Mouse (Mus musculus) hindbrain, embryonic 16.5 days (tissue): ENCODE data around the gene Cage1. TPM values are rescaled to one million over a fixed set of nuclear protein-coding genes. Genes with fewer than 3 reads are reported as not detected.
A peak's percentile ranks its signal among the peaks of the same experiment; 100 is the strongest.

ENCODE experiments used
- ATAC-seq: fragments of 200-750 bp; cut with Nextera tagmentation; 2 replicates; pipeline ENCODE4 v1.8.0; 2017; ENCODE audit warnings: moderate TSS enrichment, moderate library complexity
- H3K27ac ChIP-seq: fragments of 300-500 bp; sonication (generic); 2 replicates; pipeline ENCODE4 v1.5.1; 2014; ENCODE audit warnings: low read depth, mild to moderate bottlenecking, control low read depth, low read length, moderate library complexity
- H3K27me3 ChIP-seq: fragments of 300-500 bp; sonication (generic); replicated peaks from 2 replicates; pipeline ENCODE4 v1.6.1; 2014; ENCODE audit warnings: low read length; ENCODE audit not compliant: control insufficient read depth, insufficient read depth
- H3K36me3 ChIP-seq: fragments of 300-500 bp; sonication (generic); 2 replicates; pipeline ENCODE4 v1.6.1; 2014; ENCODE audit warnings: mild to moderate bottlenecking, low read length, moderate library complexity, mixed read lengths; ENCODE audit not compliant: control insufficient read depth, insufficient read depth
- H3K4me1 ChIP-seq: fragments of 300-500 bp; sonication (generic); 2 replicates; pipeline ENCODE4 v1.6.1; 2014; ENCODE audit warnings: low read depth, low read length; ENCODE audit not compliant: control insufficient read depth, insufficient read depth
- H3K4me2 ChIP-seq: fragments of 300-500 bp; sonication (generic); 2 replicates; pipeline ENCODE4 v1.6.1; 2014; ENCODE audit warnings: mild to moderate bottlenecking, low read length, control low read depth, moderate library complexity
- H3K4me3 ChIP-seq: fragments of 300-500 bp; sonication (generic); 2 replicates; pipeline ENCODE4 v1.5.1; 2014; ENCODE audit warnings: mild to moderate bottlenecking, low read length, control low read depth, moderate library complexity
- H3K9ac ChIP-seq: fragments of 300-500 bp; sonication (generic); 2 replicates; pipeline ENCODE4 v1.6.1; 2014; ENCODE audit warnings: low read depth, mild to moderate bottlenecking, control low read depth, low read length, moderate library complexity
- H3K9me3 ChIP-seq: fragments of 300-500 bp; sonication (generic); 2 replicates; pipeline ENCODE4 v1.6.1; 2014; ENCODE audit warnings: mild to moderate bottlenecking, low read length, moderate library complexity; ENCODE audit not compliant: control insufficient read depth
- WGBS: fragments of 180-500 bp; shearing (Covaris S2); extraction: QIAGEN DNeasy Blood & Tissue Kit; methylation state at CpG from one replicate; pipeline ENCODE4 v1.1.7; 2014; 5-methylcytosine and 5-hydroxymethylcytosine counted together
- polyA plus RNA-seq: library from polyadenylated mRNA; unstranded; fragments of >200 nt; fragmentation: Nextera tagmentation; extraction: Ambion mirVana; gene quantifications from 2 replicates; pipeline ENCODE4 v1.2.1, GENCODE M21; 2015

Cage1 gene
- polyA plus RNA-seq, 1 experiment from 2014 or later: 2.3 TPM

DNA sequence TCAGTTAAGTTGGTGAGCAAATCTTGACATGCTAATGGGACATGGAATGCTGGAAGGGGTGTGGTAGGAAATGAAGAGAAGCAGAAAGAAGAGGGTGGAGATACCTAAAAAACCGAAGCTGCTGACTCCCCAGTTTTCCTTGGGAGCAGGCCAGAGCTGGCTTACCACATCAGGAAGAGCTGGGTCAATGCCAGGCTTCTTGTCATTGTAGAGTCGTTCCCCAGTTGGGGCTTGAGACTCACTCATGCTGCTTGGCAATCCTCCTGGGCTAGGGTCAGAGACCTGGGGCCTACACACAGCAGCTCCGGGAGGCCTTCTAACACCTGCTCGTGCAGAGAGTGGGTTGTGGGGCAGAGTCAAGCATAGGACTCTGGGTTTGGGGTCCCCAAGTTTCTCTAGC lies 34.1 kb upstream of the Cage1 start:
- H3K4me2 ChIP-seq: no peak overlapping the region
- 61% methylated on average over 4 of the region's 4 CpGs for WGBS
- H3K4me3 ChIP-seq: no peak overlapping the region
- no peaks in the 10 kb centered on the region for H3K27me3 ChIP-seq
- H3K4me1 ChIP-seq: no peaks in the 10 kb centered on the region
- no peak overlapping the region for H3K9ac ChIP-seq
- no peaks in the 10 kb centered on the region for H3K36me3 ChIP-seq
- no peak overlapping the region for H3K27ac ChIP-seq
- no peak for ATAC-seq
- no peaks in the 10 kb centered on the region for H3K9me3 ChIP-seq

DNA sequence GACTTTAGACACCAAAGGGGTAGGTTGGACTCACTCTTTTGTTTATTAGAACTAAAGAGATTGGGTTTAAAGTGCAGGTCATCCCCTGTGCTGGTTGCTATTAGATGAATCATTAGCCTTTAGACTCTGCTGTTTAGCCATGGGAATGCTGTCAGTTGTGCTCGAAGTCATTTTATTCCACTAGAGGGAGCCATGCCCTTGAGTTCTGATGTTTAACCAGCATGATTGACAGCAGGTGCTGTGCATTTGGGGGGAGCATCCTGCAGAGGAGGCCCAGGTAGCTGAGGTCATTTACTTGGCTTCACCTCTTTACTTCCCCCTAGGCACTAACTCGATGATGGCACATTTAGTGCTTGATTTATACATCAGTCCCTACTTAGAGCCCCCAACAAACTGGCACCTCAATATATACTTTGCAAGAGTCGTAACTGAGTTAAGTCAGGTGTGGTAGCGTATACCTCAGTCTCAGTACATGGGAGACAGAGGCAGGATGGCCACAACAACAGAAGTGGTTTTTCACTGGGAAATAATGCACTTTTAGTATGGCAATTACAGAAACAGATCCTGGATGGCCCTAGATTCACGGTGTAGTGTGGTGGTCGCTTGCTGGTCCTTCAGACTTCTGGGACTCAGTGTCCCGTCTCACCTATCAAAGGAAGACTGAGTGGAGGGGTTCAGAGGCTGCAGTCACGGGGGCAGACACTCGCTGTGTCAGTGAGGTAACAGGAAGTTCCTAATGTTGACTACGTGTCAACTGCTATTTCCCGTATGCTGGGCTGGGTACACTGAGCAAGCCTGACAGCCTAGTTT lies 28.2 kb upstream of the Cage1 start:
- Histone ChIP-seq H3K4me1 (no peaks in the 10 kb centered on the region), H3K27ac (no peak overlapping the region), H3K27me3 (no peaks in the 10 kb centered on the region), H3K4me2 (no peak overlapping the region), H3K9me3 (no peaks in the 10 kb centered on the region), H3K9ac (no peak overlapping the region), H3K36me3 (peaks cover 7% of the 10 kb centered on the region), H3K4me3 (no peak overlapping the region)
- peak; percentile 76 for ATAC-seq
- WGBS: 77% methylated on average over 11 of the region's 11 CpGs

DNA sequence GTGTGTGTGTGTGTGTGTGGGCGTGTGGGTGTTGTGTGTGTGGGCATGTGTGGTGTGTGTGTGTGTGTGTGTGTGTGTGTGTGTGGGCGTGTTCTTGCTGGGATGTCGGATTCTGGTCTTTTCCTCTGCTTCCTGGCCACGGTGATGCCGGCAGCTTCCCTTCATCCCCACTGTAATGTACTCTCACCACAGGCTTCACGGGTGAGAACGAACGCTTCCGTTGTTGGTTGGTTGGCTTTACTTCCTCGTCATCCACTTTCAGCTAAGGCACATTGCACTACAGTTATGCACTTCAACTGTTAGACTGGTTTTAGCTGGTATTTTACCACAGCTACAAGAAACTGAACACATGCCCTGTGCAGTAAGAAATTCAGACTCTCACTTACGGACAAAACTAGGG lies 25.8 kb upstream of the Cage1 start:
- Histone ChIP-seq H3K9ac (no peak overlapping the region), H3K4me3 (no peak overlapping the region), H3K36me3 (peaks cover 25% of the 10 kb centered on the region), H3K27me3 (no peaks in the 10 kb centered on the region), H3K9me3 (no peaks in the 10 kb centered on the region), H3K27ac (no peak overlapping the region), H3K4me1 (no peaks in the 10 kb centered on the region), H3K4me2 (no peak overlapping the region)
- no peak for ATAC-seq
- WGBS: 94% methylated on average over 11 of the region's 11 CpGs

DNA sequence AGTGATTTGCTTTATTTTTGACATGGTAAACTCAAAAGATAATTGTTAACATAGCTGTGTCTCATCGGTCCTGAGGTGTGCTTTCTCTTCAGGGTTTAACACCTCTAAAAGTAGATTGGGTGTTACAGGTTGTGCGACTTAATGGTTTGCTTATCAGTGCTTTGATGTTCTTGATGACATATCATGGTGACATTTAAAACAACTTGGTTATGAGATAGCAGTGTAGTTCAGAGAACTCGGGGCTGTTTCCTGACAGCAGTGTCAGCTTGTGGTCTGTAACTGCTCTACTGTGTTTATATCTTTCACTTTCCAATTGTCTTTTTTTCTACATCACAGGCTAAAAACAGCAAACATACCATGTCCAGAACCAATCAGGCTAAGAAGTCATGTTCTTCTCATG lies 13.0 kb upstream of the Cage1 start:
- Histone ChIP-seq H3K27ac (no peak overlapping the region), H3K4me1 (no peaks in the 10 kb centered on the region), H3K4me3 (no peak overlapping the region), H3K9ac (no peak overlapping the region), H3K9me3 (no peaks in the 10 kb centered on the region), H3K36me3 (peaks cover 39% of the 10 kb centered on the region), H3K4me2 (no peak overlapping the region), H3K27me3 (no peaks in the 10 kb centered on the region)
- ATAC-seq: no peak
- WGBS: 96% methylated on average over 3 of the region's 3 CpGs

DNA sequence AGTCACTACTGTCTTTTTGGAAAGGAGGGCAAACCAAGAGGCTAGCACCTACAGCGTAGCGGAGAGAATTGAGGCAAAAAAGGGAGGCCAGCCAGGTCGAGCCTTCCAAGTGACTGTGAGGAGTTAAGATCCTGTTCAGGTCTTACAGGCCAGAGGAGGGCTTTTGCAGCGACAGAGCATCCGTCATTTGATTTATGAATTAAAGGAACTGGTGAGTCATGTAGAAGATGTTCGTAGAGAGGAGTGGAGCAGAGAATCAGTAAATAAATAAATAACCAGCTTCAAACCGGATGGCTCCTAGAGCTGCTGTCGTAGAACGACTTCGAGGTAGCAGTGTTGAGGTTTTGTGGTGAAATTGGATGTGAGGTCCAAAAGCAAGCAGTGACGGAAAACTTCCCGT lies 942 bp upstream of the Cage1 start:
- Histone ChIP-seq H3K36me3 (peaks cover 3% of the 10 kb centered on the region; the same call in 1 of the 2 replicates), H3K27me3 (no peaks in the 10 kb centered on the region), H3K4me3 (peak overlapping the region; percentile 84), H3K9ac (peak overlapping the region; percentile 79), H3K27ac (no peak overlapping the region), H3K4me1 (peaks cover 20% of the 10 kb centered on the region), H3K9me3 (no peaks in the 10 kb centered on the region), H3K4me2 (peak overlapping the region; percentile 88)
- 53% methylated on average over 12 of the region's 12 CpGs for WGBS
- no peak for ATAC-seq

DNA sequence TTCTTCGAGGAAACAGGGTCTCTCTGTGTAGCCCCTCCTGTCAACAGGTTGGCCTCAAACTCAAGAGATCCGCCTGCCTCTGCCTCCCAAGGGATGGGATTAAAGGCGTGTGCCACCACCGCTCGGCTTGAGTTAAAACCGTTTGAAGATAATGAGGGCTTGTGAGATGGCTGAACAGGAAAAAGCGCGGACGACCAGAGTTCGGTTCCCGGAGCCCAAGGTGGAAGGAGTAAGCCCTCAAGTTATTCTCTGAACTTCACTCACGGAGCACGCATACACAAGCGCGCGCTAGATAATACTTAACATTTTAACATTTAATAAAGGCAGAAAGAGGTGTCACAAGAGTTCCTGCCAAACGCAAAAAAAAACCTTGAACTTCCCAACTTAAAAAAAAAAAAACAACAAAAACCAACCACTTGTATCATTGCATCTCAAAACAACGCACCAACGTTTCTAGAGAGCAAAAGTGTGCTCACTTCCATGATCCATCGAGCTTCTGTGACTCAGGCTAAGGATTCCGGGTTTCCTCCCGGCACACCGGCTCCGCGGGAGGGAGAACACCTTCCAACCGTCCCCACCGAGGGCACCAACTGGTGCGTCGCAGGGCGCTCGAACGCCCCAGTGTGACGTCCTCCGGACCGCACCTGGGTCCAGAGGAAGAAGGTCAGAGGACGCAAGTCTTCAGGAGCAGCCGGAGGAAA lies 376 bp downstream of the Cage1 start, which contains the start of gene Riok1:
TSS of gene Riok1 (plus strand) at position 653 of the 701 bp plus-strand sequence.
- WGBS: 13% methylated on average over 37 of the region's 37 CpGs
- H3K36me3 ChIP-seq: no peaks in the 10 kb centered on the region
- peaks cover 20% of the 10 kb centered on the region for H3K4me1 ChIP-seq
- peak; percentile 77; the same call in 1 of the 2 replicates for ATAC-seq
- peak within 1 kb of the TSS; percentile 79 for H3K9ac ChIP-seq
- H3K4me2 ChIP-seq: peak within 1 kb of the TSS; percentile 88
- H3K27me3 ChIP-seq: no peaks in the 10 kb centered on the region
- peak within 1 kb of the TSS; percentile 87 for H3K27ac ChIP-seq
- H3K4me3 ChIP-seq: peak within 1 kb of the TSS; percentile 84
- no peaks in the 10 kb centered on the region for H3K9me3 ChIP-seq

DNA sequence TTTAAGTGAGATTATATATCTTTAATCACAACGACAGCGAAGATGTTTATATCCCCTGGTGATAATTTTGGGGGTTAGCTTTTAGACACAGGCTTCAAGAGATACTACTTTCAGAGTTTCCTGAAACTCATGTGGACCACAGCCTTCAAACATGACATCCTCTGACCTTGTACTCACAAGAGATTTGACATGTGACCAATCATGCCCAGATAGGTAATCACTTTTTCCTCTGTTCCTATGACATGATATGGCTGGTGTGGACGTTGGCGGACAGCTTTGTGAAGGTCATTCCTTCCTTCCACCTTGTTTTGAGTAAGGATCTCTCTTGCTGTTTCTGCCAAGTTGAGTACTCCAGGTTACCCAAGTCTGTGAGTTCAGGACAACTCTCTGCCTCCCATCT lies 8.5 kb downstream of the Cage1 start:
- Histone ChIP-seq H3K27me3 (no peaks in the 10 kb centered on the region), H3K27ac (no peak overlapping the region), H3K9ac (no peak overlapping the region), H3K4me3 (no peak overlapping the region), H3K9me3 (no peaks in the 10 kb centered on the region), H3K4me1 (no peaks in the 10 kb centered on the region), H3K36me3 (no peaks in the 10 kb centered on the region), H3K4me2 (no peak overlapping the region)
- WGBS: 89% methylated on average over 4 of the region's 4 CpGs
- ATAC-seq: no peak

DNA sequence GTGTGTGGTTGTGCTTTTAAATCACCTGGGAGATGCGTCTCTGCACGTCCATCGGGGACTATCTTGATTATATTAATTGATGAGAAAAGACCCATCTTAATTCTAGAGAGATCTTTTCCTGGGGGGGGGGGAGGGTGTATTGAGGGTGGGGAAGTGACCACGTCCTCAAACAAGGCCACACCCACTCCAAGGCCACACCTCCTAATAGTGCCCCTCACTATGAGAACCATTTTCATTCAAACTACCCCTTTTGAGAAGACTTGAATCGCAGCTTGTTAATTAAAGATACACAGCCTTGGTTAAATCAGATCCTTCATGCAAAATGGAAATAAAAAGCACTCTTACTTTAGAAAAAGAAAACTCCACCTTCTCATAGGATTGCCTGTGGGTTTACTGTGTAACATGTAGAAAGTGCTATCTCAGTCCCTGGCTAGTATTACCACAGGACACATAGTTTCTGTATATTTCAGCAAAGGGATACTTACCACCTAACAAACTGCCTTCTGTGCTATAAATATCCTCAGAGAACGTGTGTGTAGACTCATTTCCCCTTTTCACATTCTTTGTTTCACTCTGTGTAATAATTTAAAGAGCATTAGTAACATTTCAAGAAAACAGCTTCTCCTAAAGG lies 9.1 kb downstream of the Cage1 start:
- no peak overlapping the region for H3K27ac ChIP-seq
- no peak for ATAC-seq
- no peaks in the 10 kb centered on the region for H3K9me3 ChIP-seq
- H3K4me1 ChIP-seq: no peaks in the 10 kb centered on the region
- H3K9ac ChIP-seq: no peak overlapping the region
- no peak overlapping the region for H3K4me3 ChIP-seq
- 64% methylated on average over 6 of the region's 6 CpGs for WGBS
- no peaks in the 10 kb centered on the region for H3K36me3 ChIP-seq
- H3K27me3 ChIP-seq: no peaks in the 10 kb centered on the region
- no peak overlapping the region for H3K4me2 ChIP-seq

DNA sequence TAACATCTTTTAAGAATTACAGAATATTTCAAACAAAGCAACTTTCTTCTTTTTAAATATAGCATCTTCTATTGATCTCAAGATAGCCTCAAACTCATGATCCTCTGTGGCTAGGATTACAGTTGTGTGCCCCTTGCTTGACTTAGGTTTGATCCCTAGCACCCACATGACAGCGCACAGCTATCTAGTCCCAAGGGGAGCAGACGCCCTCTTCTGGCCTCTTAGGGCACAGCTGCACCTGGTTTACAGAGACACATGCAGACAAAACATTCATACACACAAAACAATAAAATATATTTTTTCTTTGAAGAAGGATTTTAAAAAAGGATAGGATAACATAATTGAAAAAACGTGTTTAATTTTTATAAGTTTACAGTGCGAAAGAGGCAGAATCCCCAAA lies 11.0 kb downstream of the Cage1 start:
- Histone ChIP-seq H3K4me3 (no peak overlapping the region), H3K27me3 (no peaks in the 10 kb centered on the region), H3K27ac (no peak overlapping the region), H3K36me3 (no peaks in the 10 kb centered on the region), H3K9ac (no peak overlapping the region), H3K4me1 (no peaks in the 10 kb centered on the region), H3K4me2 (no peak overlapping the region), H3K9me3 (no peaks in the 10 kb centered on the region)
- ATAC-seq: no peak
- 40% methylated on average over 4 of the region's 4 CpGs for WGBS
